Mouse (Mus musculus): ENCODE data around the gene Gnat2.

Gene Gnat2

GRCm38 (mm10) chr3:108085281-108085720 lies 7.3 kb upstream of the Gnat2 start:
- peak; percentile 96 to 99 for DNase-seq

DNA sequence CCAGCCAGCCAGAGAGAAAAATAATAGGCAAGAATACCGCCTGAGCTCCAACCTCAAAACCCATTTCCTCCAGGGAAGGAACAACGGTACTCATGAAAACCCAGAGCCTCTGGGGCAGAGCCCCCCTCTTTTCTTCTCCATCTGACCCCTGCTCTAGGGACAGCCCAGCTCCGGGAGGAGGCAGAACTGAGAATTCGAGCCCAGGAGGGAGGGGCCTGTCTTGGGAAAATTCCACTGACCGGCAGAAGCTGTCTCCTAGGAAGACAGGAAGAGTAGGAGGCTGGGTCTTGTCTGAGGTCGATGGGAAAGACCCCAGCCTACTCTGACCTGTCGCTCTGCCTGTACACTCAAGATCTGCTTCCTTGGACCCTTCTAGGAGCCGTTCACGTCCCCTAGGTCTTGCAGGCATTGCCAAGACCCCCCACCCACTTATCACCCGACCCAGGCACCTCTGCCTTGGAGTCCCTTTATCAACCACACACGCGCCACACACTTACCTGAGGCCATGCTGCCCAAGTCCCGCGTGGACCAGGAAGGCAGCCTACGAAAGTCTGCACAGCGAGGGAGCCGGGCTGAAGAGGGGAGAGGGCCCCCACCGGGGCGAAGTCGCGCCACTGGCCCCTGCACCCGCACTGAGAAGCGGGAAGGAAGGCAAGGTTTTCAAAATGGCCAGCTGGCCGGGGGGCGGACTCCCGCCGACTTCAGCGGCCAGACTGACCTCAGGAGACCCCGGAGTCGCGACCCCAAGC lies 6.7 kb upstream of the Gnat2 start:
- DNase-seq: peak; percentile 90 to 92

DNA sequence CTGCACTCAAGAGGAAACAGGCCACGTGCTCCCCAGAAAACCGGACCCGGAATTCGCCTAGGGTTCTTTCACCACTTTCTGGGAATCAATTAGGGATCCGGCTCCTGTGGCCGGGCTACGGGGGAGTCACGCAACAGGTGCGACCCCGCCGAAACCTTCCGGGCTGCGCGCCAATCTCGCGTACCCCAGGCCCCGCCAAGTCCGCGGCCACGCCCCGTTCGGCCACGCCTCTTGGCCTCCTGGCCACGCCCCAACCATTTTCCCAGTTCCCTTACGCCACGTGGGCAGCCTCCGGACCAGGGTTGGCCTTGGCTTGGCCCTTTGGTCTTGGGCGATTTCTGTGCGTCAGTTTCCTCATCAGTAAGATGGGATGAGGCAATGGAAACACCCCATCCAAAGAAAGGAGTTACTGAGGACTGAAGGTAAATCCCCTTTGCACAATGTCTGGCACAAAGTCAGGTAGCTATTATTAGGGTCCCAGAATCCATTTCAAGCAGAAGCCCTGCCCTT lies 6.1 kb upstream of the Gnat2 start, which contains the start of gene Ampd2:
TSS of gene Ampd2 (minus strand) at position 182 of the 510 bp plus-strand sequence.
- peak; percentile 87 to 94 for DNase-seq

DNA sequence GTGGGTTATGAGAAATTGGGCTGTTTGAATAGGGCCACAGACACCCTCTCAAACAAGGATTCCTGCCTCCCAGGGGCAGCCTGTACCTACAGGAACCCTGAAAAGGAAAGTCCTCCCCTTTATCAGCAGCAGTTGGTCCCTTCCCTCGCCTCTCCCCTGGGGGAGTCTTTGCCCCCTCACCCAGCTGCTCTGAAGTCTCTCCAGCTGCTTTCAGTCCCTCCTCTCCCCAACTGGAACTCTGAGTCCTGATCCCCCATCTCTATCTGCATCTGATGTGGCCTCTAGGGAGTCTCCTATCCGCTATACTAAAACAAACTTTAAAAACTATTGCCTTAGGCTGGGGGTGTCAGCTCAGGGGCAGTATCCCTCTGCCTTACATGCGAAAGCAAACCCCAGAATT lies 5.3 kb upstream of the Gnat2 start:
- no peak for DNase-seq

DNA sequence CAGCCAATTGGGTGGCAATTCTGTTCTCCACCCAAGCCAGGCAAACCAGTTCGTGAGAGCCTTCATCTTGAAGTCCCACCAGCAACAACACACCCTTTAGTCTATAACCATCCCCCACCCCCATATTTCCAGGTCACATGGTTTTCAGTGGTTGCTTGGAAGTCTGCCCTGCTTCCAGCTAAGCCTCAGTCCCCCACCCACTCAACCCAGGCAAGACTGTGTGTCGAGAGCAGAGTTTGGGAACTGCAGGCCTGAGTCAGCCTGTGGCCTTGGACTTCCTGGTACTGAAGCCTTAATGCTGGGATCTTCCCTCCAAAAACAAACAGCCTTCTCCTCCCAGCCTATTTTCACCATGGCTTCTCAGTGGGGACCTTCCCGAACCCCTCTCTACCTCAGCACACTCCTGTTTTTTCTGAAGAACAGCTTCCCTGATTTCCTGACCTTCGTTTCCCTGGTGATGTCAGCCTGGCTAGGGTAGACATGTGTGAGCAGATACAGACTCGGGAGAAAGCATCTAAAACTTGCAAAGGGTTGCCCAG lies 3.7 kb upstream of the Gnat2 start:
- DNase-seq: no peak

DNA sequence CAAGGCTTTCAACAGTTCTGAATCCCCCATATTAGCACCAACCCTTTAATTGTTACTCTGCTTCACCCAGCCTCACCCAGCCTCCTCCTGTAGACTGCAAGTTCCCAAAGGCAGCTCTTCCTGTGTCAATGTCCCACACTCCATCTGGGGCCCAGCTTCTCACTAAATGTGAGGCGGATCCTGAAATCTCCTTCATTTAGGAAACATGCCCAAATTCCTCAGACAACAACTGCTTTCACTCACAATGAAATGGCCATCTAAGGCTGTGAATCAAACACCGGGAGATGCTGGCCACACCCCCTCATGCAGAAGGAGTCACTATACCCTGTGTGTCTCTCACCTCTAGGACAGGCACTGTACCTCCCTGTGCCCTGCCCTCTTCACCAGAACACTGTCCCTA lies 2.7 kb upstream of the Gnat2 start:
- DNase-seq: no peak

GRCm38 (mm10) chr3:108090561-108090960 lies 2.0 kb upstream of the Gnat2 start:
- DNase-seq: no peak

GRCm38 (mm10) chr3:108092030-108092429 lies 559 bp upstream of the Gnat2 start:
- DNase-seq: no peak

DNA sequence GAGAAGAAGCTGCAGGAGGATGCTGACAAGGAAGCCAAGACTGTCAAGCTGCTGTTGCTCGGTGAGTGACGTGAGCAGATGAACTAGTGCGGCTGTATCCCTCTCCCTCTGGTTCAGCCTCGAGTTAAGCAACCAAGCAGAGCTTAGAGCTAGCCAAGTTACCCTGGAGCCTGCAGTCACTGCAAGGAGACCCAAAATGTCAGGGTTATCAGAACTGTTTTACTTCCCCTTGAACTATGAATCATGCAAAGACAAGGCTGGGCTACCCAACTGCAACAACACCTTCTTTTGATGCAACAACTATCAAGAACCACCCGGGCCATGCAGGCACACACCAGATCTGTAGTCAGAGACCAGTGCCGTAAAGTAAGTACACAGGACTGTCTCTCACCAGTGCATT lies 717 bp downstream of the Gnat2 start:
- DNase-seq: no peak

- DNase-seq: no peak
Measured at GRCm38 (mm10) chr3:108094146-108094545, 1.6 kb downstream of the Gnat2 start.

DNA sequence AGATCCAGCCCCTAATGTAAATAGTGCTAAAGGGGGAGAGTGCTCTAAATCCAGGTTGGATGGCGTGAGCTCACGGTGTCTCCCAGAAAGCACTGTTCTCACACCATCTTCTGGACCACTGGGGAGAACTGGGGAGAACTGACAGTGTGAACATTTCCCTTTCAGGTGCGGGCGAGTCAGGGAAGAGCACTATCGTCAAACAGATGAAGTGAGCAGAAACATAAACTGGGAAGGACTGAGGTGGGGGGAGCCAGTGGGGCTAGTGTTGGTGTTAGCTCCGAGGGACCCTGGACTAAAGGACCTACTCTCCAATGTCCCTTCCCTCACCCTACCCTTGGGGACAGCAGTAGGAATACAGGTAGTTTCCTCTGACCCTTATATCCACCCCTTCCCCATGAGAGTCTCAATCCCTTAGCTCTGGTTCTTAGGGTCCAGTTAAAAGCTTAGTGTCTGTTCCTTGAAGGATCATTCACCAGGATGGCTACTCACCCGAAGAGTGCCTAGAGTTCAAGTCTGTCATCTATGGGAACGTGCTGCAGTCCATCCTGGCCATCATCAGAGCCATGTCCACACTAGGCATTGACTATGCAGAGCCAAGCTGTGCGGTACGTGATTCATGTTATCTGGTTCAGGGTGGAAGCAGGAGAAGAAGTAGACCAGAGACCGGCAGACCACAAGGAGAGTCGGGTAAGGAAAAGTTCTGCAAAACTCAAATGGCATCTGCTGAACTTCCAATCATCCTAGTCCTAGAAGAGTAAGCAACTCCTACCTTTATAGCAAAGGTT lies 2.6 kb downstream of the Gnat2 start:
- no peak for DNase-seq

DNA sequence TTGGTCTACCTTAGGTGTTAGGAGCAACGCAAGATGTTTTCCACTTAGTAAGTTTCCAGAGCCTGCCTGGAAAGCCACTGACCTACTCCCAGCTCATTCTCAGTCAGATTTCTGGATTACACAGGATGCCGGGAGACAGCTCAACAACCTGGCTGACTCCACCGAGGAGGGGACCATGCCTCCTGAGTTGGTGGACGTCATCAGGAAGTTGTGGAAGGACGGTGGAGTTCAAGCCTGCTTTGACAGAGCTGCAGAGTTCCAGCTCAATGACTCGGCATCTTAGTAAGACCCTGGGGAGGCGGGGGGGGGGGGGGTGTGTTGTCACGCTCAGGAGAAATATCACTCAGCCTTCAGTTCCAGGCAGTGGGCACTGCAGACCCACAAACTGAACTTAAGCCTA lies 3.6 kb downstream of the Gnat2 start:
- no peak for DNase-seq

DNA sequence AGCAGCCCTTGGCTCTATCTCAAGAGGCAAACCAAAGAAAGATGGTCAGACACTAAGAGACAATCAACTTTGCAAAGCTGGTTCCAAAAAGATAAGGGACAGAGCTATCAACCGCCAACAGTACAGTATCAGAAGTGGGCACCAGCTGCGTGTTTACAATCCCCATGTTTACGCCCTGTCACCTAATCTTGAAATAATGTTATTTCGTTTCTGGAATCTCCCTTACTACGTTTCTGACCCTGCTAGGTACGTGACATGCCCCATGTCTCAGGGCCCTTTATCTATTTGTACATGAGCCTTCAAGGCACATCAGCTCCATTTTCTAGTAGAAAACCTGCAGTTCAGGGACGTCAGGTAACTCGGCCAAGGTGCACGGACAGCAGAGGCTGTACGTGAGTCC lies 4.1 kb downstream of the Gnat2 start:
- DNase-seq: no peak

DNA sequence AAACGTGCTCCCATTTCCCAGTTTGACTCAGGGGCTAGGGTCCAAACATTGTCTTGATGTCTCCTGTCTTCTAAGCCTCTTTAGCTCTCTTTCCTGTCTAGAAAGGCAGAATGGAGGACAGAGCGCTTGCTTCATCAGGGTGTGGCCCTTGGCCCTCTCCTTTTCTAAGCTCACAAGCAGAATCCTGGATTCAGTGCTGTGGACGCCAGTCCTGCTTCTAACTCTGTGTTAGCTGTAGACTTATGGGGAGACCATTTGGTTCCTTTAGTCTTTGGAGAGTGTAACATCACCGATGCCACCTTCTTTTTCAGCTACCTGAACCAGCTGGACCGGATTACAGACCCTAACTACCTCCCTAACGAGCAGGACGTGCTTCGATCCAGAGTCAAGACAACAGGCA lies 5.1 kb downstream of the Gnat2 start:
- DNase-seq: no peak

- no peak for DNase-seq
Measured at GRCm38 (mm10) chr3:108098316-108098715, 5.7 kb downstream of the Gnat2 start.

DNA sequence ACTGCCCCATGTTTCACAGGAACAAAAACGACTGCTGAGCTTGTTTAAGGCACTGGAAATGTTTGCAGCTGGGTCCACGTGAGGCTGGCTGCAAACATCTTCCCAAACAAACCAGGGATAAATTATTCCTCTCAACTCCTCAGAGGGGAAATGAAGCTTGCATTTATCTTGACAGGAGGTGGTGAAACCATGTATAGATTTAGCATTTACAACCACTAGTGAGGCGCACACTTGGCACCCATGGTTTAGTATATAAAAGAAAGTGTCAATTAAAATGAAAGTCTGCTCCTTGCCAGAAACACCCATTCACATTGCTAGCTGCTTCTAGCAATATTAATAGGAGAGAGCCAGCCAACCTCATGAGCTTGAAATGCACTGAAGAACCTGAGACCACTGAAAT lies 9.0 kb downstream of the Gnat2 start:
- no peak for DNase-seq

DNA sequence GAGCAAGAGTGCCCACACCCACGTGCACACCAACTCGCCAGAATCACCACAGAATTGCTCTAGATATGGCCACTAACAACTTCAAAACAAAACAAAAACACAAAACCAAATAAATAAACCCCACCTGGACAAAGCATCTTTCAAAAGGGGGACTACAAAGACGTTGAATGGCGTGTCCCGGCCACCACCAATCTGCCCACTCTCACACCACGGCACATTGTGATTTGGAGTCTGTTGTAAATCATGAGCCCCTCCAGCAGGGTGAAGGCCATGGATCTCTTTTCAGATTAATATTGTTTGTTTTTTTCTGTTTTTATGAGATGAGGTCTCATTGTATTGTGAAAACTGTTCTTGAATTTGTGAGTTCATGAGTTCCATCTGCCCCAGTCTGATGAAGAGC lies 9.5 kb downstream of the Gnat2 start:
- DNase-seq: no peak

DNA sequence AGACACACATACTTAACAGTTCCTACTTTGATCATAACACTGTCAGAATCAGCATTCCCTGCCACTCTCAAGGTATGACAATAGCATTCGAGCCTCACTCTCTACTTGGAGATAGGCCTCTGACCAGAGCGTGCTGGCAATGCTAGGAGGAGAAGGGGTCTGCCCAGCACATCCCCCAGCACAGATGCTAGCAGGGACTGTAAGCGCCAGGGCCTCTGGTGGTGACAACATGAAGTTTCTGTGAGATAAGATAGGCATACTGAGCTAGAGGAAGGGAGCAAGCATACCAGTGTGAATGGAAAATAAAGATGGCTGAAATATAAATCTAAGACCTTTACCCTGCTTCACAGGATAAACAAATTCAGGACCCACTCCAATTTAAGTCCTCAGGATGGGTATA lies 12.7 kb downstream of the Gnat2 start:
- no peak for DNase-seq

DNA sequence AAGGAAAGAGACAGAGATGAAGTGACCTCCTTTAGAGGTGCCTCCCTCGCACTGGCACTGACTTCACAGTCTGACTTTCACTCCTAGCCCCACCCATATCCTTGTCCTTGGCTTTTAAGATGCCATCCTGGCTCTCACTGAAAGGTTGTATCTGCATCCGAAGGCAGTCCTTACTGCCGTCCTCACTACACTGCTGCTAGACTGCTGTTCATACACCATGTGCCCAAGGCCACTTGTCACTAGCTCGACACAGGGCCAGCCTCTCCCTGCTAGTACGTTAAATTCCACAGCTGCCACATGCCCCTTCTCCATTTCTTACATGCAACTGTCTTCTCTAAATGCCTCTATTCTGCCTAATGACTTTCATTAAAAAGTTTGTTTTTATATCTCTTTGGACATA lies 18.7 kb downstream of the Gnat2 start:
- no peak for DNase-seq

GRCm38 (mm10) chr3:108112246-108112645 lies 19.7 kb downstream of the Gnat2 start:
- no peak for DNase-seq

- DNase-seq: no peak
Measured at GRCm38 (mm10) chr3:108112666-108113065, 20.1 kb downstream of the Gnat2 start.

DNA sequence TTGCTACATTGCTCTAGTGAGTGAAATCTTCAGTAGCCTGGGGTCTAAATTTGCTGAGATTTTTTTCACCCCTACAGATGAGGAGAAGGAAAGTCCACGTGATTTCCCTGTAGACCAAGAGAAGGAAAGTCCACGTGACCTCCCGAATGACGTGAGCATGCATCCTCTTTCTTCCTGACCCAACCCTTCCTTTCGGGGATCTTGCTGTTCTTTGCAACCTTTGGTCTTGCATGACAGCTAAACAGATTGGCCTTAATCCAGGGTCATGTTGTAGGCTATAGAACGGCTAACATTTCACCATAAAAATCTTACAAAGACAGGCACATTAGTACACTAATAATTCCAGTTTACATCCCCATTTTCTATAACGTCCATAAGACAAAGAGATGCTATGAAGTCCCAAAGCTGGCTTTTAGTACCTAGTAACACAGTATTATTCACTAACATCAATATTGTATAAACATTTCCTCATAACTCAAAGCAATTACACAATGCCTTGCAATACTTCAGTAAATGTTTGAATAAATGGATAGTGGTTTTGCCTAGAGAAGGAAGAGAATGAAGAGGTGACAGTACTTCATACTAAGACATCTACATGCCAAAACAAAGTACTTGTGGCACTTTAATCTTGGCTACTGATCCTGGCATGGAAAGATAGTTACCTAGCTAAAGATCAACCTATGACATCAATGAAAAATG lies 21.2 kb downstream of the Gnat2 start:
- DNase-seq: peak; percentile 41 to 46

- no peak for DNase-seq
Measured at GRCm38 (mm10) chr3:108117465-108117864, 24.9 kb downstream of the Gnat2 start.
